Mouse (Mus musculus) heart, adult 2 months (tissue): Measurements from ENCODE around the gene Mreg. TPM values are rescaled to one million over a fixed set of nuclear protein-coding genes. Genes with fewer than 3 reads are reported as not detected.
A peak's percentile ranks its signal among the peaks of the same experiment; 100 is the strongest.
"Not testable (repeated sequence)": the region's sequence is repeated elsewhere in the genome, so short reads cannot be mapped to it uniquely, and the experiment has no call there.

Experiments used
- DNase-seq, 2 experiments: peaks; one replicate each; pipeline ENCODE4 v3.0.0; 2021
- H3K27ac ChIP-seq: fragments of 200-600 bp; 2 replicates; pipeline ENCODE4 v1.8.1; 2022
- H3K27me3 ChIP-seq: fragments of 200-500 bp; 2 replicates; pipeline ENCODE4 v1.6.1; 2012; ENCODE audit warnings: mild to moderate bottlenecking, low read length, inconsistent platforms, mixed read lengths; ENCODE audit not compliant: control insufficient read depth, insufficient read depth
- H3K36me3 ChIP-seq: fragments of 200-500 bp; 2 replicates; pipeline ENCODE4 v1.6.1; 2012; ENCODE audit warnings: low read length, inconsistent platforms; ENCODE audit not compliant: control insufficient read depth, insufficient read depth
- H3K4me1 ChIP-seq: fragments of 200-500 bp; 2 replicates; pipeline ENCODE4 v1.6.1; 2011; ENCODE audit warnings: low read length; ENCODE audit not compliant: control insufficient read depth, insufficient read depth
- H3K4me3 ChIP-seq: fragments of 200-600 bp; 2 replicates; pipeline ENCODE4 v1.8.1; 2022
- H3K79me2 ChIP-seq: fragments of 200-500 bp; replicated peaks from 2 replicates; pipeline ENCODE4 v1.6.1; 2012; ENCODE audit warnings: mild to moderate bottlenecking, inconsistent platforms, low read length, moderate library complexity, mixed read lengths; ENCODE audit not compliant: control insufficient read depth, insufficient read depth
- H3K9ac ChIP-seq: fragments of 200-500 bp; 2 replicates; pipeline ENCODE4 v1.6.1; 2012; ENCODE audit warnings: low read depth, mild to moderate bottlenecking, control low read depth, inconsistent platforms, low read length, mixed read lengths
- CTCF ChIP-seq: fragments of 200-600 bp; IDR thresholded peaks from 2 replicates; pipeline ENCODE4 v1.8.1; 2022; ENCODE audit warnings: antibody characterized with exemption, mild to moderate bottlenecking, moderate library complexity
- EP300 ChIP-seq: fragments of 200-500 bp; IDR thresholded peaks from 2 replicates; pipeline ENCODE4 v1.6.1; 2011; ENCODE audit warnings: low read depth, low read length, control low read depth; ENCODE audit not compliant: insufficient read depth
- POLR2A ChIP-seq: fragments of 200-500 bp; IDR thresholded peaks from 2 replicates; pipeline ENCODE4 v1.6.1; 2011; ENCODE audit warnings: mild to moderate bottlenecking, low read depth, low read length, control low read depth; ENCODE audit not compliant: insufficient read depth
- WGBS: fragments of 180-500 bp; shearing (Covaris S2); methylation state at CpG from one replicate; pipeline ENCODE4 v1.1.7; 2018; 5-methylcytosine and 5-hydroxymethylcytosine counted together
- intact Hi-C: fragments of 180-260 bp; cut with DNase I; formaldehyde crosslinking; loops from one replicate; pipeline ENCODE4 v1.15.1; 2025
- polyA plus RNA-seq: library from polyadenylated mRNA; depleted of rRNA; stranded (reverse); fragments of >200 nt; gene quantifications from 2 replicates; pipeline ENCODE4 v1.2.3, GENCODE M21; 2012
- total RNA-seq, 2 experiments: library from RNA; stranded (reverse); gene quantifications; 2 replicates each; pipeline ENCODE4 v1.2.3; 2021

Mreg gene
- total and polyA plus RNA-seq, 3 experiments: 14.9 to 34.8 (median 31.1) TPM

DNA sequence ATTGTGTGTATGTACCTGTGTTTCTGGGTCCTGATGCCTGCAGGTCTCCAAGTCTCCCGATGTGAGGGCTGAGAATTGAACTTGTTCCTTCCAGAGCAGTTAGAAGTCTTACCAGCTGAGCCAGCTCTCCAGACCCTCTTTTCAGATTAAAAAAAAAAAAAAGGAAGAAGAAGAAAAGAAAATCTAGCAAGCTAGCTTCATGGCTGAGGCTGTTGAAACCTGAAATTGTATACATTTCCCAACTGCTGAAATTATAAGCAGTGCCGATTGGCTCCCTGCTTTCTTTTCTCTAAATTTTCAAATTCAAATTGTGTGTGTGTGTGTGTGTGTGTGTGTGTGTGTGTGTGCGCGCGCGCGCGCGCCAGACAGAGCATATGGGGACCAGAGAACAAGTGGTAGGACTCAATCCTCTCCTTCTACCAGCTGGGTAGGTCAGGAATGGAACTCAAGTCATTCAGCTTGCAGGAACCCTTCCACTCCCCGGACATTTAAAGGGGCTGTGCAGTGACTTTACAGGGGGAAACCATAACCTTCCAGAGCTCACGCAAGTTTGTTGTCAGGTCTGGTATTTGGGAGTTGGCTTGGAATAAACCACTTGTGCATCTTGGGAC lies 41.9 kb upstream of the Mreg start:
- Histone ChIP-seq H3K36me3 (no peaks in the 10 kb centered on the region), H3K79me2 (no peaks in the 10 kb centered on the region), H3K4me1 (peaks cover 3% of the 10 kb centered on the region), H3K27me3 (no peaks in the 10 kb centered on the region), H3K9ac (no peak overlapping the region), H3K27ac (peak overlapping the region; percentile 80), H3K4me3 (peak overlapping the region; percentile 55)
- WGBS: 40% methylated on average over 11 of the region's 11 CpGs
- intact Hi-C loops: loop anchor here (1.0 kb wide), 1 partner anchor 10 kb away; no protein-coding TSS in a partner anchor
- no peak for DNase-seq
- TF ChIP-seq EP300 (no peak), CTCF (no peak), POLR2A (no peak)

DNA sequence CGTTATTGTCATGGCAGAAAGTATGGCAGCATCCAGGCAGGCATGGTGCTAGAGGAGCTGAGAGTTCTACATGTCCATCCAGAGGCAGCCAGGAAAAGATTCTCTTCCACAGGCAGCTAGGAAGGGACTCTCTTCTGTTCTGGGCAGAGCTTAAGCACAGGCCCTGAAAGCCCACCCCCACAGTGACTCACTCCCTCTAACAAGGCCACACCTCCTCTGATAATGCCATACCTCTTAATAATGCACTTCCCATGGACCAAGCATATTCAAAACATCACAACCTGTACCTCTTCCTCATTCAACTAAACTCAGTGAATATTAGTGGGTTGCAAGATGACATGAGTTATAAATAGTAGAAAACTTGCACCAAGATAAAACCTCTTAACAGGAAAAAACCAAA lies 39.7 kb upstream of the Mreg start:
- Histone ChIP-seq H3K79me2 (no peaks in the 10 kb centered on the region), H3K36me3 (no peaks in the 10 kb centered on the region), H3K27me3 (no peaks in the 10 kb centered on the region), H3K27ac (no peak overlapping the region), H3K4me1 (peaks cover 3% of the 10 kb centered on the region), H3K4me3 (no peak overlapping the region), H3K9ac (no peak overlapping the region)
- intact Hi-C loops: no loop called here
- DNase-seq: no peak
- TF ChIP-seq EP300 (no peak), CTCF (no peak), POLR2A (no peak)
- 81% methylated on average over 1 of the region's 1 CpGs for WGBS

DNA sequence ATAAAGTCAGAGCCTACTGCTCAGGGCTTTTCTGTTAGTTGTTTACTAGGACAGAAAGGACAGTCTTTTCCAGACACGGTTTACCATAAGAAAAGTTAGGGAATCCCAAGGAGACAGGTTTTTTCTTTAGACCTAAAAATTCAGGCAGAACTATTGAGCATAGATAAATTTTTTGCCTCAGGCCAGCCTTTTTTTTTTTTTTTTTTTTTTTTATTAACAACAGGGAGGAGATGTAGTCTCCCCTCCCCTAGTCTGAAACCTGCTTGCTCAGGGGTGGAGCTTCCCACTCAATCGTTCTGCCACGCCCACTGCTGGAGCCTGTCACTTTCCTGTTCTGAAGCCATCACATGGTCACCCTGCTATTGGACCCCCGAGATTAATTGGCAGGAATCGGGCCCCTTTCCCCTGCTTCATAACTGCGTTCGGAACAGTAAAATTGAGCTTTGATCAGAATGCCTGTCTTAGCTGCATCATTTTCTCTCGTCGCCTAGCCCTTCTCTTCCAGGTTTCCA lies 36.2 kb upstream of the Mreg start:
- H3K9ac ChIP-seq, H3K27ac ChIP-seq, H3K27me3 ChIP-seq, DNase-seq, H3K4me1 ChIP-seq, H3K4me3 ChIP-seq, H3K36me3 ChIP-seq, H3K79me2 ChIP-seq, intact Hi-C loops: not testable (repeated sequence)
- 62% methylated on average over 9 of the region's 9 CpGs for WGBS

DNA sequence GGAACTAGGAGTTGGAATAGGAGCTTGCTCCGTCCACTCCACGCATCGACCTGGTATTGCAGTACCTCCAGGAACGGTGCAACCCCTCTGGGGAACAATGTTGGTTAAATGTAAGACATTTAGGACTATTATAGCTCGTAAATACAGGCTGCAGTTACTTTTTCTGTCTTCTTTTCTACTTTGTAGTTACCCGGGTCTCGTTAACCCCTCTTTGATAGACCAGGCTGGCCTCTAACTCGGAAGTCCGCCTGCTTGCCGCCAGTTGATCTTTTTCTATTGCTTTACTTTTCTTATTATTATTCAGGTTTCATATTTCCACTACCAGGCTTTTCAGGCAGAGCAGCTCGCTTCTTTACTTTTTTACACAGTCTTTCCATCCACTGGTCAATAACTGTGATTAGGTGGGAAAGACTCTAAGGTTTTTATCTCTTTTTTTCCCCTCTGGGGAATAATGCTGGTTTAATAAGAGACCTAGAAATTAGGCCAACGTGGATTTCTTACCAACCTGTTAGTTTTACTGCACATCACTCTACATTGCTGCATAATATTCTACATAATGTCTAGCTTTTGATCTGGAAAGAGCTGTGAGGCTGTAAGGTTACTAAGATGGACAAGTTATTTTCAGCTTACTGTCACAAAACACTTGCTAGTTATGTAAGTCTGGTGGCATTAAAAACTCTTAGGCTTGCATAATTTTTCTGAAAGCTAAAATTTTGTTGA lies 32.4 kb upstream of the Mreg start:
- intact Hi-C loops: loop anchor here (1.0 kb wide), 1 partner anchor 9 kb away; no protein-coding TSS in a partner anchor

DNA sequence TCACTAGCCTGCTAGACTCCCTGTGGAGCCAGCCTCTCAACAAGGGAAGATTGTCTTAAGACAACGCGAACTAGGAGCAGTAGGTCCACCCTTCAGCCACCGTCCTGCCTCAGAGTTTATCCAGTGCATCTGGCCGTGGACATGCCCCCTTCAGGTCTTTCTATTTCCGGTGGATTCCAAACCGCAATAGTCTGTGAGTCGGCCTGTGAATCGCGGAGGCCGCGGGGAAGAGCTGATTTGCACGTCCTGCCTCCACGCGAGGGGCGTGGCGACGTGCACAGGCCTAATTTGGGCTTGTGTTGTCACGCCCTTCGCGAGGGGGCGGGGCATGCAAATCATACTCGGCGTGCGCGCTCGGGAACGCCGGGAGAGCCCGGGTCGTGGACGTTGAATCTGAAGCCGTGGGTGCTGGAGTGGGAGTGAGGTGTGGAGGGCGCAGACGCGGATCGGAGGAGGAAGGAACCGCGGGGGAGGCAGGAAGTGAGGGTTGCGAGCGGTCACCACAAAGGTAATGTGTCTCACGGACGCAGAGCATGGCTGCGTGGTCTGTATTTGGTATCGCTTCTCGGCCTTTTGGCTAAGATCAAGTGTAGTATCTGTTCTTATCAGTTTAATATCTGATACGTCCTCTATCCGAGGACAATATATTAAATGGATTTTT lies 31.7 kb upstream of the Mreg start:
- H3K79me2 ChIP-seq: no peaks in the 10 kb centered on the region
- H3K4me3 ChIP-seq: peak overlapping the region; percentile 51
- H3K36me3 ChIP-seq: no peaks in the 10 kb centered on the region
- TF ChIP-seq POLR2A: peak; percentile 93
- peak; percentile 82 for TF ChIP-seq EP300
- TF ChIP-seq CTCF: 0 out of 2 replicates have a peak, but pooled peaks have one; percentile 6
- peak overlapping the region; percentile 88 for H3K9ac ChIP-seq
- peak; percentile 96 for DNase-seq
- H3K27ac ChIP-seq: peak overlapping the region; percentile 98
- H3K4me1 ChIP-seq: no peaks in the 10 kb centered on the region
- H3K27me3 ChIP-seq: no peaks in the 10 kb centered on the region
- WGBS: 1% methylated on average over 47 of the region's 47 CpGs
- intact Hi-C loops: loop anchor here (1.0 kb wide), 1 partner anchor 10 kb away; no protein-coding TSS in a partner anchor

More for the DNA sequence above, 32.4 kb upstream of the Mreg start:
- Histone ChIP-seq H3K4me1 (no peaks in the 10 kb centered on the region), H3K4me3 (no peak overlapping the region; the same call in 1 of the 2 replicates), H3K36me3 (no peaks in the 10 kb centered on the region), H3K27me3 (no peaks in the 10 kb centered on the region), H3K79me2 (no peaks in the 10 kb centered on the region), H3K27ac (peak overlapping the region; percentile 98; the same call in 1 of the 2 replicates), H3K9ac (peak overlapping the region; percentile 56)
- TF ChIP-seq POLR2A: peak; percentile 79; the same call in 1 of the 2 replicates
- TF ChIP-seq CTCF: no peak
- 0 out of 2 replicates have a peak, but pooled peaks have one; percentile 8 for TF ChIP-seq EP300
- DNase-seq: no peak
- whole genome bisulfite sequencing: 9% methylated on average over 12 of the region's 12 CpGs

DNA sequence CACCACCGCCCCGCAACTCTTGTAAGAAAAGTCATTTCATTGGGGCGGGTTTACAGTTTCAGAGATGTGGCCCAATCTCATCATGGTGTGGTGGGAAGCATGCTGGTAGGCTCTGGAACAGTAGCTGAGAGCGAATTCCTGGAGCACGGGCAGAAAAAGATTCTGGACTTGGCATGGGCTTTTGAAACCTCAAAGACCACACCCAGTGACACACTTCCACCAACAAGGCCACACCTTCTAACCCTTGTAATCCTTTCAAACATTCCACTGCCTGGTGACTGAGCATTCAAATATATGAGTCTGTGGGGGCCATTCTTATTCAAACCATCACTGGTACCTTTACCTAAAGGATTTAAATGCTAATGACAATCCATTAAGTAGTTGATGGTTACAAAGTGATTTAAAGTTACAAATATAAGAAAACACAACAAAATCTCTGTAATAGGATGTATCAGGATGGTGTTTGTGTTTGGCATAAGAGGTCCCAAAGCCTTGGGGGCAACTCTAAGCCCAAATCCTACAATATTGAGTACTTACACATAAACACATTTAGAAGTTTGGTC lies 30.6 kb upstream of the Mreg start:
- no peaks in the 10 kb centered on the region for H3K4me1 ChIP-seq
- DNase-seq: no peak
- H3K9ac ChIP-seq: no peak overlapping the region
- H3K4me3 ChIP-seq: no peak overlapping the region
- intact Hi-C loops: no loop called here
- no peak for TF ChIP-seq CTCF
- no peak for TF ChIP-seq POLR2A
- no peak for TF ChIP-seq EP300
- no peaks in the 10 kb centered on the region for H3K79me2 ChIP-seq
- no peak overlapping the region for H3K27ac ChIP-seq
- H3K36me3 ChIP-seq: no peaks in the 10 kb centered on the region
- 94% methylated on average over 5 of the region's 5 CpGs for WGBS
- H3K27me3 ChIP-seq: no peaks in the 10 kb centered on the region

DNA sequence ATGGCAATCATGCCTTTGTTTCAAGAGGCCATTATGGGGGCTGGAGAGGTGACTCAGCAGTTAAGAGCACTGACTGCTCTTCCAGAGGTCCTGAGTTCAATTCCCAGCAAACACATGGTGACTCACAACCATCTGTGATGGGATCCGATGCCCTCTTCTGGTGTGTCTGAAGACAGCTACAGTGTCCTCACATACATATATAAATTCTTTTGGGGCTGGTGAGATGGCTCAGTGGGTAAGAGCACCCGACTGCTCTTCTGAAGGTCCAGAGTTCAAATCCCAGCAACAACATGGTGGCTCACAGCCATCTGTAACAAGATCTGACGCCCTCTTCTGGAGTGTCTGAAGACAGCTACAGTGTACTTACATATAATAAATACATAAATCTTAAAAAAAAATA lies 27.0 kb upstream of the Mreg start:
- intact Hi-C loops: loop anchor here (5.0 kb wide), 1 partner anchor 68 kb away; the partner anchor contains the start of gene Xrcc5
- not testable (repeated sequence) for DNase-seq
- WGBS: 86% methylated on average over 3 of the region's 3 CpGs

More for the DNA sequence above, 27.0 kb upstream of the Mreg start:
- H3K36me3 ChIP-seq, H3K4me1 ChIP-seq, H3K4me3 ChIP-seq, H3K27me3 ChIP-seq, H3K9ac ChIP-seq, H3K79me2 ChIP-seq, H3K27ac ChIP-seq: not testable (repeated sequence)
